Mouse (Mus musculus) lung, postnatal 0 days (tissue): ENCODE measurements at regions not wholly inside any gene's neighbourhood (a gene's known extent, or its start where the extent isn't known, plus 50 kb on each side); places are given as distances from the start of the nearest gene placed in this dataset.

Experiments
- ATAC-seq: fragments of 200-750 bp; cut with Nextera tagmentation; 2 replicates; pipeline ENCODE4 v1.8.0; 2017; ENCODE audit warnings: moderate library complexity
- DNase-seq: peaks from one replicate; pipeline ENCODE4 v3.0.0-alpha.2; 2016; ENCODE audit warnings: low spot score
- H3K27ac ChIP-seq: fragments of 300-500 bp; sonication (generic); 2 replicates; pipeline ENCODE4 v1.5.1; 2014; ENCODE audit warnings: antibody characterized with exemption, mild to moderate bottlenecking, low read length, mixed read lengths
- H3K27me3 ChIP-seq: fragments of 300-500 bp; sonication (generic); replicated peaks from 2 replicates; pipeline ENCODE4 v1.6.1; 2014; ENCODE audit warnings: low read length, mixed read lengths; ENCODE audit not compliant: insufficient read depth
- H3K36me3 ChIP-seq: fragments of 300-500 bp; sonication (generic); 2 replicates; pipeline ENCODE4 v1.6.1; 2014; ENCODE audit warnings: low read length, mixed read lengths; ENCODE audit not compliant: insufficient read depth
- H3K4me1 ChIP-seq: fragments of 300-500 bp; sonication (generic); 2 replicates; pipeline ENCODE4 v1.6.1; 2014; ENCODE audit warnings: antibody characterized with exemption, low read depth, low read length, mixed read lengths; ENCODE audit not compliant: insufficient read depth
- H3K4me2 ChIP-seq: fragments of 300-500 bp; sonication (generic); replicated peaks from 2 replicates; pipeline ENCODE4 v1.6.1; 2014; ENCODE audit warnings: low read depth, mild to moderate bottlenecking, low read length, moderate library complexity, mixed read lengths
- H3K4me3 ChIP-seq: fragments of 300-500 bp; sonication (generic); 2 replicates; pipeline ENCODE4 v1.5.1; 2014; ENCODE audit warnings: low read depth, low read length
- H3K9ac ChIP-seq: fragments of 300-500 bp; sonication (generic); replicated peaks from 2 replicates; pipeline ENCODE4 v1.6.1; 2014; ENCODE audit warnings: low read depth, mild to moderate bottlenecking
- H3K9me3 ChIP-seq: fragments of 300-500 bp; sonication (generic); 2 replicates; pipeline ENCODE4 v1.6.1; 2016; ENCODE audit warnings: low read length, mixed read lengths
- CTCF ChIP-seq: IDR thresholded peaks from 2 replicates; pipeline ENCODE4 v1.5.1; 2016; ENCODE audit warnings: antibody characterized with exemption, mild to moderate bottlenecking
- EP300 ChIP-seq: IDR thresholded peaks from 2 replicates; pipeline ENCODE4 v1.6.1; 2016; ENCODE audit warnings: antibody characterized with exemption, mild to moderate bottlenecking, control low read depth
- WGBS: fragments of 180-500 bp; shearing (Covaris S2); extraction: QIAGEN DNeasy Blood & Tissue Kit; methylation state at CpG from one replicate; pipeline ENCODE4 v1.1.7; 2014; 5-methylcytosine and 5-hydroxymethylcytosine counted together

DNA sequence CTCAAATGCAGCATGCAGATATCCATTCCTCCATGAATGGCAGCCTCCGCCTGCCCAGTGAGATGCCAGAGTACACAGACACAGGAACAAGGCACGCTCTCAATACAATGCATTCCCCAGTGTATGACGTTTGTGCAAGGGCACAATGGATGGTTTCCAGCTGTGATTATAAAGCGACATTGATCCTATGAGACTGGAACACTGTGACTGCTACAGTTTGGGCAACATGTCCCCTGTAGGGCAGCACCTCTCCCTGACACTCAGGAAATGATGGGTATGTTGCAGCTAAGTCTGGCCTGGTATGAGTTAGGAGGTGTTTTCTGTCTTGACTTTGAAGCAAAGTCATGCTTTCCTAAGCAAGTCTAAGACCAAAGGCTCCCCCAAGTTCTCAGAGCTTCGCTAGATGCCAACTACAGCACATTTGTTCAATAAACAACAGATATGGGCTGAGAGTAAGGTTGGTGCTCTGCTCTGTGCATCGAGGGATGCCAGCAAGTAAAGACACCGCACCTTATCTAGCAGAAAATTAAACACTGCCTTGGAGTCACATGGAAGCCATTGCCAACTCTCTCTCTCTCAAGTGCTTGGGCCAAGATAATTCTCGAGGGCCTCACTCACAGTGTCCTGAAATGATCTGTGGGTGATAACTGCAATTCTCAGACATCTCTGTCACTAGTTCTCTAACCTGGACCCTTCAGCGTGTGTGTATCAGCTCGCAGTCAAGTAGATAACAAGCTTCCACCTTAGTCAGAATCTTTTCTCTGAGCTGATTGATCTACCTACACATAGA is 124.1 kb upstream of the Thbs1 start:
- WGBS, result 41% methylated on average over 10 of the region's 10 CpGs
- Histone ChIP-seq H3K36me3 (no peaks in the 10 kb centered on the region), H3K9ac (no peak overlapping the region), H3K27me3 (no peaks in the 10 kb centered on the region), H3K4me3 (no peak overlapping the region), H3K27ac (0 out of 2 replicates have a peak overlapping the region, but pooled peaks have one; percentile 9), H3K9me3 (no peaks in the 10 kb centered on the region), H3K4me2 (no peak overlapping the region), H3K4me1 (peaks cover 9% of the 10 kb centered on the region)
- TF ChIP-seq CTCF (no peak), EP300 (peak; percentile 43; the same call in 1 of the 2 replicates)
- ATAC-seq (peak; percentile 59), DNase-seq (peak; percentile 48)

DNA sequence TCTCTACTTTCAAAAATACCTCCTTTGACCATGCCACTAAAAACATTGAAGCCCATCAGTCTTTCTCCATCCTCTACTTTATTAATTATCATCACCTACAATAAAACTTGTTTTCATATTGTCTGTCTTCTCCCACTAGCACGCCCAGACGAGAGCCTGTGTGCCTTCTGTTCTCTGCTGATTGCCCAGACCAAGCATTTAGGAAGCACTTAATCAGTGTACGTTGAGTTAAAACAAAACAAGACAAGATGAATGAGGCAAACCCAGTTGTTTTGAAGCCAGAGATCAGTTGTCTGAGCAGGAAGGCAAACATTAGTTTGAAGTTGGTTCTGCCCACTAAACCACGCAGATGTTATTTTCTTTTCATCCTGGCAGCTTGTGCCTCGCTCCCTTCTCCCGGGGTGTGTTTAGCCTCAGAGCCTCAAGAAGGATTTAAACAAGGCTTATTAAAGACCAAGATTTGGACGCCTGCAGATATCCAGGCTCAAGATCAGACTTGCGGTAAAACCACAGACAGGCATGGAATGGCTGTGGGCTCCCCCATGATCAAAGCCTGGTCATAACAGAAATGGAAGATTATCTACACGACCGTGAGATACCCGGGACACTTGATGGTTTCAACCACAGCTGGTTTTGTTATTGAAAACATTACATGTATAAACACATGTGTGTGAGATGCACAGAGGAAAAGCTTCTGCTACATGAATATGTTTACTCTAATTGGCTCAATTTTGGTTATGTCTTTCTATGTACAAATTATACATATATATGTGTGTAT is 123.1 kb upstream of the Thbs1 start:
- Histone ChIP-seq H3K4me2 (no peak overlapping the region; the same call in 1 of the 2 replicates), H3K9ac (no peak overlapping the region), H3K27ac (peak overlapping the region; percentile 43; the same call in 1 of the 2 replicates), H3K9me3 (no peaks in the 10 kb centered on the region), H3K27me3 (no peaks in the 10 kb centered on the region), H3K4me1 (peaks cover 9% of the 10 kb centered on the region), H3K4me3 (no peak overlapping the region), H3K36me3 (no peaks in the 10 kb centered on the region)
- peak; percentile 43 for ATAC-seq
- DNase-seq, result peak; percentile 38
- WGBS, result 28% methylated on average over 11 of the region's 11 CpGs
- TF ChIP-seq CTCF, result no peak
- TF ChIP-seq EP300, result no peak

DNA sequence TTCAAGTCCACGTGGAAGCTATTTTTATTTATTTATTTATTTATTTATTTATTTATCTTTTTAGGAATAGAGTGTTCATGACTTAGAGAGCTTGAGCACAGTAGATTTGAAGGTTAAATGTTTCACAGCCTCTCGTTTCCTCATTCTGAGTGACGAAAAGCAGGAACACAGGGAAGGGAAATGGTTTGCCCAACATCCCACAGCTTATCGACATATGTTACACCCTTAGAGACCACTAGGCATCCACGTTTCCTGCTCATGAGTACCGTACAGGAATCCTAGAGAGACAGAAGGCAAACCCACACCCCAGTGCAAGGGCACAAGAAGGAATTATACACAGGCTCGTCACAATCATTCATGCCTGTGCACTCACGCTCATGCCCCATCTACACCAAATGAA is 122.5 kb upstream of the Thbs1 start:
- Histone ChIP-seq H3K9ac (no peak overlapping the region), H3K27me3 (no peaks in the 10 kb centered on the region), H3K4me2 (no peak overlapping the region), H3K36me3 (no peaks in the 10 kb centered on the region), H3K4me1 (peaks cover 9% of the 10 kb centered on the region), H3K4me3 (no peak overlapping the region), H3K27ac (no peak overlapping the region), H3K9me3 (no peaks in the 10 kb centered on the region)
- DNase-seq (peak; percentile 59), ATAC-seq (peak; percentile 24)
- no peak for TF ChIP-seq CTCF
- TF ChIP-seq EP300, result no peak
- 57% methylated on average over 8 of the region's 8 CpGs for WGBS

DNA sequence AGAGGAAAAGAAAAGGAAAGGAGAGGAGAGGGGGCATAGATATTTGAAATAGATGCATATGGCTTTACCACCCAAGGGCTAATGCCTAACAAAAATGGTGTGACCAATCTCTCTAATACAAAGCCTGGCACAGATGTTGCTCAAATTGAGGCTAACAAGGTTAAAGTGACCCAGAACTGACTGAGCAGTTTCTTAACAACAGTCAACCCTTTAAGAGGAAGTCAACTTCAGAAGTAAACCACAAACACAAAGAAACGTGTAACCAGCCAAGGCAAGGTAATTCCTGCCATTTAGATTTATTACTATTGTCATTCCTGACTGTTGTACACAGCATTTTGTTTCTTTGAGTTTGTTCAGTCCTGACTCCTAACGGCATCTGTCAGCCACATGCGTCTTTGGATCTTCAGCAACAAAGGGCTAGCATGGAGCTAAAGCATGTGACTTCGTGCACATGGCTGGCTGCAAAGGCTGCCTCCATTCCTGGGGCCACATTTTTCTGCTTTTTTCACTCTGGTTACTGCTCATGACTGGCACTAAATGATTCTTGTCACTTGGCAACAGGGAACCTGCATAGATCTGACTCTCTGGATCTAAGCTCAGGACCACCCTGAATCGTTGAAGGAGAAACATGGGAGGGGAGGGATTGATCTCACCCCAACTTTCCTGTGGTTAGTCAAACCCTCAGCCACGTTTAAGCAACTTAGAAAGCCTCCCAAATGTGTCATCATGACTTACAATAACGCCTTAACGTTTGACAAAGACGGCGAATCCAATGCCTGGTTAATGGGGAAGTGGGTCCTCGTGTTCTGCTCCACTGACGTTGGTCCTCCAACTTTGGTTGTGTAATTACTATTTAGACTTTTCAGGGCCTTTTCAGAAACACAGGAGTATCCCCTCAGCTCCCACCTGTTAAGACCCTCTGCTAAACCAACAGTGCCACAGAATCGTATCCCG is 115.3 kb upstream of the Thbs1 start:
- no peak overlapping the region for H3K4me3 ChIP-seq
- H3K9me3 ChIP-seq, result no peaks in the 10 kb centered on the region
- 78% methylated on average over 14 of the region's 14 CpGs for WGBS
- H3K4me2 ChIP-seq, result no peak overlapping the region
- ATAC-seq, result peak; percentile 12; the same call in 1 of the 2 replicates
- no peak for DNase-seq
- TF ChIP-seq CTCF, result no peak
- TF ChIP-seq EP300, result no peak; the same call in 1 of the 2 replicates
- H3K36me3 ChIP-seq, result no peaks in the 10 kb centered on the region
- no peak overlapping the region for H3K9ac ChIP-seq
- no peaks in the 10 kb centered on the region for H3K27me3 ChIP-seq
- H3K4me1 ChIP-seq, result no peaks in the 10 kb centered on the region
- no peak overlapping the region for H3K27ac ChIP-seq

DNA sequence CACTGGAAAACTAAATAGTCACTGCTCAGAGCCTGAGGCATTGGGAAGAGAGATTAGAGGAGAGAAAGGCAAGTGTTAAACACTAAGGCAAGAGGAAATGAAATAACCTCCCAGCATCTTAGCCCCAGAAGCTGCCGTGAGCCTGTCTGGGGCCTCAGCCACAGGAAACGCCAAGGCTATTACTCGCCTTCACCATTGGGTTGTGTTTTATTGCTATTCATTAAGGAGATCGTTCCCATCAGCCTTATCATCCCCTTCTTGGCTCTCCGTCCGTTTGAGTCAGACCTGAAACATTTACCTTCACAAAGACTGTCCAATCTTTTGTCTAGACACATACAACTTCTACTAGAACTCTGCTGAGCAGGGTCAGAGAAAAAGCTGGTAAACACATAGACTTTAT is 112.0 kb upstream of the Thbs1 start:
- ATAC-seq (no peak), DNase-seq (no peak)
- H3K36me3 ChIP-seq, result no peaks in the 10 kb centered on the region
- no peak overlapping the region for H3K4me3 ChIP-seq
- H3K27me3 ChIP-seq, result no peaks in the 10 kb centered on the region
- no peaks in the 10 kb centered on the region for H3K4me1 ChIP-seq
- WGBS, result 24% methylated on average over 6 of the region's 6 CpGs
- no peak for TF ChIP-seq EP300
- TF ChIP-seq CTCF, result no peak
- no peak overlapping the region for H3K27ac ChIP-seq
- no peaks in the 10 kb centered on the region for H3K9me3 ChIP-seq
- no peak overlapping the region for H3K4me2 ChIP-seq
- H3K9ac ChIP-seq, result no peak overlapping the region
